Mouse (Mus musculus) heart, adult 9 months (tissue): Measurements from ENCODE around the gene Cldnd1.
A peak's percentile ranks its signal among the peaks of the same experiment; 100 is the strongest.

Experiments used
- DNase-seq, 2 experiments: peaks; one replicate each; pipeline ENCODE4 v3.0.0; 2022; ENCODE audit warnings: low spot score in 2 of 2

Gene Cldnd1

GRCm38 (mm10) chr16:58708601-58709475, 18.9 kb upstream of the Cldnd1 start:
- no peak for DNase-seq

- DNase-seq: no peak
These were observed 18.2 kb upstream of the Cldnd1 start for GRCm38 (mm10) chr16:58709536-58709935.

GRCm38 (mm10) chr16:58712221-58712620, 15.5 kb upstream of the Cldnd1 start:
- no peak for DNase-seq

- no peak for DNase-seq
These were observed 14.6 kb upstream of the Cldnd1 start for GRCm38 (mm10) chr16:58713128-58713527.

GRCm38 (mm10) chr16:58715018-58715417, 12.7 kb upstream of the Cldnd1 start:
- DNase-seq: no peak

- DNase-seq: no peak
These were observed 9.0 kb upstream of the Cldnd1 start, which contains the start of gene Gpr15 for GRCm38 (mm10) chr16:58718666-58719120. TSS of gene Gpr15 (minus strand) at chr16:58719070.

- DNase-seq: no peak
These were observed 5.4 kb upstream of the Cldnd1 start for GRCm38 (mm10) chr16:58722292-58722691.

GRCm38 (mm10) chr16:58726680-58727476, 832 bp upstream of the Cldnd1 start:
- DNase-seq: no peak

GRCm38 (mm10) chr16:58728176-58728671, 514 bp downstream of the Cldnd1 start:
- DNase-seq: no peak

GRCm38 (mm10) chr16:58738205-58738604, 10.5 kb downstream of the Cldnd1 start:
- no peak for DNase-seq

- DNase-seq: no peak
These were observed 11.1 kb downstream of the Cldnd1 start for GRCm38 (mm10) chr16:58738800-58739199.

GRCm38 (mm10) chr16:58740751-58741150, 13.0 kb downstream of the Cldnd1 start:
- no peak for DNase-seq

- DNase-seq: peak in 1 of 2 experiments; percentile 4
These were observed 19.0 kb downstream of the Cldnd1 start for GRCm38 (mm10) chr16:58746715-58747114.

- no peak for DNase-seq
These were observed 23.6 kb downstream of the Cldnd1 start for GRCm38 (mm10) chr16:58751314-58751713.

- DNase-seq: no peak
These were observed 28.5 kb downstream of the Cldnd1 start for GRCm38 (mm10) chr16:58756191-58756590.

- no peak for DNase-seq
These were observed 35.4 kb downstream of the Cldnd1 start, which contains the start of gene Olfr172 for GRCm38 (mm10) chr16:58763076-58763475. TSS of gene Olfr172 (minus strand) at chr16:58763176.
